Mouse (Mus musculus): ENCODE results near the gene Ccdc172. TPM values are rescaled to one million over a fixed set of nuclear protein-coding genes. Genes with fewer than 3 reads are reported as not detected.

The Ccdc172 gene
- polyA plus RNA-seq, 1 experiment from 2014 or later: not detected

- H3K27ac ChIP-seq (ENCODE audit: low read depth, low read length): no peak overlapping the region
- 81% methylated on average over 3 of the region's 3 CpGs for WGBS
Observed at GRCm38 (mm10) chr19:58550916-58551315, 39.1 kb downstream of the Ccdc172 start.

GRCm38 (mm10) chr19:58554974-58555373 is 43.2 kb downstream of the Ccdc172 start:
- H3K4me3 ChIP-seq (ENCODE audit: low read depth, low read length): no peak overlapping the region
- no peak for ATAC-seq (replicated peaks; ENCODE audit: low FRiP score)
- no peaks in the 10 kb centered on the region for H3K27me3 ChIP-seq (replicated peaks; ENCODE audit: control insufficient read depth, insufficient read depth, low read length)
- H3K27ac ChIP-seq (ENCODE audit: low read depth, low read length): no peak overlapping the region
- DNase-seq (ENCODE audit: low spot score): no peak
- no peaks in the 10 kb centered on the region for H3K36me3 ChIP-seq (ENCODE audit: control insufficient read depth, insufficient read depth, low read length)
- no peaks in the 10 kb centered on the region for H3K4me1 ChIP-seq (replicated peaks; ENCODE audit: control insufficient read depth, insufficient read depth, low read length)
- H3K4me2 ChIP-seq: no peak overlapping the region
- 59% methylated on average over 2 of the region's 2 CpGs for WGBS
- no peaks in the 10 kb centered on the region for H3K9me3 ChIP-seq (ENCODE audit: control insufficient read depth, low read length)
- H3K9ac ChIP-seq (ENCODE audit: low read depth, low read length): no peak overlapping the region

More at GRCm38 (mm10) chr19:58550916-58551315, 39.1 kb downstream of the Ccdc172 start:
- Histone ChIP-seq H3K4me2 (no peak overlapping the region), H3K27me3 (replicated peaks; ENCODE audit: control insufficient read depth, insufficient read depth, low read length) (no peaks in the 10 kb centered on the region), H3K9me3 (ENCODE audit: control insufficient read depth, low read length) (no peaks in the 10 kb centered on the region), H3K4me1 (replicated peaks; ENCODE audit: control insufficient read depth, insufficient read depth, low read length) (no peaks in the 10 kb centered on the region), H3K9ac (ENCODE audit: low read depth, low read length) (no peak overlapping the region), H3K4me3 (ENCODE audit: low read depth, low read length) (no peak overlapping the region), H3K36me3 (ENCODE audit: control insufficient read depth, insufficient read depth, low read length) (no peaks in the 10 kb centered on the region)
- ATAC-seq (replicated peaks; ENCODE audit: low FRiP score): no peak
- DNase-seq (ENCODE audit: low spot score): no peak

- ATAC-seq (replicated peaks; ENCODE audit: low FRiP score) (no peak), DNase-seq (ENCODE audit: low spot score) (no peak)
- H3K4me2 ChIP-seq: no peak overlapping the region
- no peaks in the 10 kb centered on the region for H3K36me3 ChIP-seq (ENCODE audit: control insufficient read depth, insufficient read depth, low read length)
- no peaks in the 10 kb centered on the region for H3K9me3 ChIP-seq (ENCODE audit: control insufficient read depth, low read length)
- no peak overlapping the region for H3K9ac ChIP-seq (ENCODE audit: low read depth, low read length)
- H3K4me1 ChIP-seq (replicated peaks; ENCODE audit: control insufficient read depth, insufficient read depth, low read length): no peaks in the 10 kb centered on the region
- H3K27me3 ChIP-seq (replicated peaks; ENCODE audit: control insufficient read depth, insufficient read depth, low read length): no peaks in the 10 kb centered on the region
- no peak overlapping the region for H3K27ac ChIP-seq (ENCODE audit: low read depth, low read length)
- no peak overlapping the region for H3K4me3 ChIP-seq (ENCODE audit: low read depth, low read length)
- 52% methylated on average over 5 of the region's 5 CpGs for WGBS
Observed at GRCm38 (mm10) chr19:58558352-58558751, 46.6 kb downstream of the Ccdc172 start.

GRCm38 (mm10) chr19:58562301-58562815 is 50.6 kb downstream of the Ccdc172 start:
- DNase-seq (ENCODE audit: low spot score) (no peak), ATAC-seq (replicated peaks; ENCODE audit: low FRiP score) (no peak)
- H3K9ac ChIP-seq (ENCODE audit: low read depth, low read length): no peak overlapping the region
- H3K36me3 ChIP-seq (ENCODE audit: control insufficient read depth, insufficient read depth, low read length): no peaks in the 10 kb centered on the region
- no peaks in the 10 kb centered on the region for H3K27me3 ChIP-seq (replicated peaks; ENCODE audit: control insufficient read depth, insufficient read depth, low read length)
- no peak overlapping the region for H3K27ac ChIP-seq (ENCODE audit: low read depth, low read length)
- H3K4me1 ChIP-seq (replicated peaks; ENCODE audit: control insufficient read depth, insufficient read depth, low read length): no peaks in the 10 kb centered on the region
- no peak overlapping the region for H3K4me3 ChIP-seq (ENCODE audit: low read depth, low read length)
- H3K4me2 ChIP-seq: no peak overlapping the region
- no peaks in the 10 kb centered on the region for H3K9me3 ChIP-seq (ENCODE audit: control insufficient read depth, low read length)
- WGBS: 85% methylated on average over 7 of the region's 7 CpGs

- Histone ChIP-seq H3K4me3 (ENCODE audit: low read depth, low read length) (no peak overlapping the region), H3K27me3 (replicated peaks; ENCODE audit: control insufficient read depth, insufficient read depth, low read length) (no peaks in the 10 kb centered on the region), H3K9me3 (ENCODE audit: control insufficient read depth, low read length) (no peaks in the 10 kb centered on the region), H3K36me3 (ENCODE audit: control insufficient read depth, insufficient read depth, low read length) (no peaks in the 10 kb centered on the region), H3K9ac (ENCODE audit: low read depth, low read length) (no peak overlapping the region), H3K27ac (ENCODE audit: low read depth, low read length) (no peak overlapping the region), H3K4me2 (no peak overlapping the region), H3K4me1 (replicated peaks; ENCODE audit: control insufficient read depth, insufficient read depth, low read length) (no peaks in the 10 kb centered on the region)
- 71% methylated on average over 2 of the region's 2 CpGs for WGBS
- DNase-seq (ENCODE audit: low spot score): no peak
- ATAC-seq (replicated peaks; ENCODE audit: low FRiP score): no peak
Observed at GRCm38 (mm10) chr19:58571566-58571965, 59.8 kb downstream of the Ccdc172 start.

- H3K27ac ChIP-seq (ENCODE audit: low read depth, low read length): no peak overlapping the region
- H3K4me2 ChIP-seq: no peak overlapping the region
- DNase-seq (ENCODE audit: low spot score) (no peak), ATAC-seq (replicated peaks; ENCODE audit: low FRiP score) (no peak)
- WGBS: 58% methylated on average over 11 of the region's 11 CpGs
- H3K27me3 ChIP-seq (replicated peaks; ENCODE audit: control insufficient read depth, insufficient read depth, low read length): no peaks in the 10 kb centered on the region
- no peaks in the 10 kb centered on the region for H3K4me1 ChIP-seq (replicated peaks; ENCODE audit: control insufficient read depth, insufficient read depth, low read length)
- H3K9ac ChIP-seq (ENCODE audit: low read depth, low read length): no peak overlapping the region
- no peak overlapping the region for H3K4me3 ChIP-seq (ENCODE audit: low read depth, low read length)
- H3K9me3 ChIP-seq (ENCODE audit: control insufficient read depth, low read length): no peaks in the 10 kb centered on the region
- no peaks in the 10 kb centered on the region for H3K36me3 ChIP-seq (ENCODE audit: control insufficient read depth, insufficient read depth, low read length)
Observed at GRCm38 (mm10) chr19:58572429-58573071, 60.8 kb downstream of the Ccdc172 start.

- no peak for DNase-seq (ENCODE audit: low spot score)
- H3K27ac ChIP-seq (ENCODE audit: low read depth, low read length): no peak overlapping the region
- no peaks in the 10 kb centered on the region for H3K9me3 ChIP-seq (ENCODE audit: control insufficient read depth, low read length)
- ATAC-seq (replicated peaks; ENCODE audit: low FRiP score): no peak
- H3K4me2 ChIP-seq: no peak overlapping the region
- H3K27me3 ChIP-seq (replicated peaks; ENCODE audit: control insufficient read depth, insufficient read depth, low read length): no peaks in the 10 kb centered on the region
- no peaks in the 10 kb centered on the region for H3K36me3 ChIP-seq (ENCODE audit: control insufficient read depth, insufficient read depth, low read length)
- H3K4me1 ChIP-seq (replicated peaks; ENCODE audit: control insufficient read depth, insufficient read depth, low read length): no peaks in the 10 kb centered on the region
- H3K4me3 ChIP-seq (ENCODE audit: low read depth, low read length): no peak overlapping the region
- whole genome bisulfite sequencing: 73% methylated on average over 3 of the region's 3 CpGs
- H3K9ac ChIP-seq (ENCODE audit: low read depth, low read length): no peak overlapping the region
Observed at GRCm38 (mm10) chr19:58573072-58573438, 61.3 kb downstream of the Ccdc172 start.

- WGBS: 76% methylated on average over 7 of the region's 7 CpGs
- H3K27me3 ChIP-seq (replicated peaks; ENCODE audit: control insufficient read depth, insufficient read depth, low read length): no peaks in the 10 kb centered on the region
- DNase-seq (ENCODE audit: low spot score) (no peak), ATAC-seq (replicated peaks; ENCODE audit: low FRiP score) (no peak)
- H3K36me3 ChIP-seq (ENCODE audit: control insufficient read depth, insufficient read depth, low read length): no peaks in the 10 kb centered on the region
- no peak overlapping the region for H3K9ac ChIP-seq (ENCODE audit: low read depth, low read length)
- no peaks in the 10 kb centered on the region for H3K9me3 ChIP-seq (ENCODE audit: control insufficient read depth, low read length)
- H3K4me2 ChIP-seq: no peak overlapping the region
- H3K4me3 ChIP-seq (ENCODE audit: low read depth, low read length): no peak overlapping the region
- no peaks in the 10 kb centered on the region for H3K4me1 ChIP-seq (replicated peaks; ENCODE audit: control insufficient read depth, insufficient read depth, low read length)
- H3K27ac ChIP-seq (ENCODE audit: low read depth, low read length): no peak overlapping the region
Observed at GRCm38 (mm10) chr19:58582018-58582417, 70.2 kb downstream of the Ccdc172 start.

GRCm38 (mm10) chr19:58582956-58583355 is 71.2 kb downstream of the Ccdc172 start:
- 80% methylated on average over 5 of the region's 5 CpGs for WGBS
- no peaks in the 10 kb centered on the region for H3K9me3 ChIP-seq (ENCODE audit: control insufficient read depth, low read length)

More at GRCm38 (mm10) chr19:58582956-58583355, 71.2 kb downstream of the Ccdc172 start:
- H3K4me1 ChIP-seq (replicated peaks; ENCODE audit: control insufficient read depth, insufficient read depth, low read length): no peaks in the 10 kb centered on the region
- no peak for DNase-seq (ENCODE audit: low spot score)
- no peak overlapping the region for H3K4me2 ChIP-seq
- ATAC-seq (replicated peaks; ENCODE audit: low FRiP score): no peak
- no peaks in the 10 kb centered on the region for H3K27me3 ChIP-seq (replicated peaks; ENCODE audit: control insufficient read depth, insufficient read depth, low read length)
- no peak overlapping the region for H3K4me3 ChIP-seq (ENCODE audit: low read depth, low read length)
- H3K27ac ChIP-seq (ENCODE audit: low read depth, low read length): no peak overlapping the region
- H3K36me3 ChIP-seq (ENCODE audit: control insufficient read depth, insufficient read depth, low read length): no peaks in the 10 kb centered on the region
- no peak overlapping the region for H3K9ac ChIP-seq (ENCODE audit: low read depth, low read length)
